Mouse (Mus musculus) heart, postnatal 0 days (tissue): ENCODE measurements around the gene Tmbim6. TPM values are rescaled to one million over a fixed set of nuclear protein-coding genes. Genes with fewer than 3 reads are reported as not detected.

Source experiments
- ATAC-seq: fragments of 200-750 bp; cut with Nextera tagmentation; 2 replicates; pipeline ENCODE4 v1.8.0; 2017; ENCODE audit warnings: low read depth, moderate number of reproducible peaks, moderate library complexity; ENCODE audit not compliant: insufficient read depth
- DNase-seq: peaks from one replicate; pipeline ENCODE4 v3.0.0-alpha.2; 2016; ENCODE audit warnings: low spot score
- H3K27ac ChIP-seq: fragments of 300-500 bp; sonication (generic); 2 replicates; pipeline ENCODE4 v1.5.1; 2014; ENCODE audit warnings: low read depth, mild to moderate bottlenecking
- H3K27me3 ChIP-seq: fragments of 300-500 bp; sonication (generic); 2 replicates; pipeline ENCODE4 v1.6.1; 2014; ENCODE audit warnings: low read length, mixed read lengths; ENCODE audit not compliant: control insufficient read depth, insufficient read depth
- H3K36me3 ChIP-seq: fragments of 300-500 bp; sonication (generic); replicated peaks from 2 replicates; pipeline ENCODE4 v1.6.1; 2014; ENCODE audit warnings: low read length, mixed read lengths; ENCODE audit not compliant: control insufficient read depth, insufficient read depth
- H3K4me1 ChIP-seq: fragments of 300-500 bp; sonication (generic); 2 replicates; pipeline ENCODE4 v1.6.1; 2014; ENCODE audit warnings: antibody characterized with exemption; ENCODE audit not compliant: control insufficient read depth, insufficient read depth
- H3K4me2 ChIP-seq: fragments of 300-500 bp; sonication (generic); 2 replicates; pipeline ENCODE4 v1.6.1; 2014; ENCODE audit warnings: low read depth, mild to moderate bottlenecking, low read length, moderate library complexity
- H3K4me3 ChIP-seq: fragments of 300-500 bp; sonication (generic); 2 replicates; pipeline ENCODE4 v1.5.1; 2014; ENCODE audit warnings: low read depth, low read length
- H3K9ac ChIP-seq: fragments of 300-500 bp; sonication (generic); replicated peaks from 2 replicates; pipeline ENCODE4 v1.6.1; 2014; ENCODE audit warnings: low read depth, low read length, mixed read lengths
- H3K9me3 ChIP-seq: fragments of 300-500 bp; sonication (generic); replicated peaks from 2 replicates; pipeline ENCODE4 v1.6.1; 2016; ENCODE audit warnings: low read length; ENCODE audit not compliant: control insufficient read depth
- CTCF ChIP-seq: IDR thresholded peaks from 2 replicates; pipeline ENCODE4 v1.5.1; 2016; ENCODE audit warnings: antibody characterized with exemption, control low read depth, low read depth
- EP300 ChIP-seq: IDR thresholded peaks from 2 replicates; pipeline ENCODE4 v1.6.1; 2016; ENCODE audit warnings: antibody characterized with exemption, low read depth
- WGBS: fragments of 180-500 bp; shearing (Covaris S2); extraction: QIAGEN DNeasy Blood & Tissue Kit; methylation state at CpG from one replicate; pipeline ENCODE4 v1.1.7; 2014; 5-methylcytosine and 5-hydroxymethylcytosine counted together
- polyA plus RNA-seq: library from polyadenylated mRNA; unstranded; fragments of >200 nt; fragmentation: Nextera tagmentation; extraction: Ambion mirVana; gene quantifications from 2 replicates; pipeline ENCODE4 v1.2.1, GENCODE M21; 2015
- total RNA-seq: library from RNA; depleted of rRNA; stranded (reverse); fragments of >200 nt; gene quantifications from 2 replicates; pipeline ENCODE4 v1.2.3, GENCODE M21; 2014; ENCODE audit warnings: low replicate concordance; rRNA removed

Gene Tmbim6
- total and polyA plus RNA-seq, 2 experiments from 2014 or later = 188 to 190 TPM

GRCm38 (mm10) chr15:99454585-99455279 lies 62.0 kb downstream of the Tmbim6 start:
- H3K4me3 ChIP-seq = no peak overlapping the region
- no peaks in the 10 kb centered on the region; the same call in 1 of the 2 replicates for H3K36me3 ChIP-seq
- H3K27me3 ChIP-seq = no peaks in the 10 kb centered on the region
- DNase-seq (no peak), ATAC-seq (no peak)
- H3K4me2 ChIP-seq = no peak overlapping the region
- 79% methylated on average over 7 of the region's 7 CpGs for WGBS
- TF ChIP-seq CTCF (no peak), EP300 (no peak)
- no peak overlapping the region for H3K27ac ChIP-seq
- H3K9ac ChIP-seq = no peak overlapping the region
- H3K4me1 ChIP-seq = peaks cover 26% of the 10 kb centered on the region
- H3K9me3 ChIP-seq = no peaks in the 10 kb centered on the region

GRCm38 (mm10) chr15:99455415-99455814 lies 62.7 kb downstream of the Tmbim6 start:
- 82% methylated on average over 3 of the region's 3 CpGs for WGBS
- no peaks in the 10 kb centered on the region for H3K9me3 ChIP-seq
- H3K9ac ChIP-seq = no peak overlapping the region
- TF ChIP-seq EP300 = no peak
- no peak for TF ChIP-seq CTCF
- 0 out of 2 replicates have a peak overlapping the region, but pooled peaks have one; percentile 79 for H3K27ac ChIP-seq
- no peak overlapping the region for H3K4me2 ChIP-seq
- H3K4me3 ChIP-seq = no peak overlapping the region
- ATAC-seq = no peak
- H3K36me3 ChIP-seq = no peaks in the 10 kb centered on the region; the same call in 1 of the 2 replicates
- H3K27me3 ChIP-seq = no peaks in the 10 kb centered on the region
- DNase-seq = no peak
- peaks cover 19% of the 10 kb centered on the region for H3K4me1 ChIP-seq

- Histone ChIP-seq H3K27ac (peak overlapping the region; percentile 79), H3K27me3 (no peaks in the 10 kb centered on the region), H3K9ac (peak overlapping the region; percentile 69), H3K4me2 (peak overlapping the region; percentile 90), H3K4me3 (peak overlapping the region; percentile 70), H3K9me3 (no peaks in the 10 kb centered on the region), H3K36me3 (no peaks in the 10 kb centered on the region; the same call in 1 of the 2 replicates), H3K4me1 (peaks cover 11% of the 10 kb centered on the region)
- TF ChIP-seq EP300 = no peak
- TF ChIP-seq CTCF = no peak
- ATAC-seq (no peak), DNase-seq (no peak)
- WGBS = 16% methylated on average over 7 of the region's 7 CpGs
Measured at GRCm38 (mm10) chr15:99456338-99456962, 63.8 kb downstream of the Tmbim6 start.

GRCm38 (mm10) chr15:99456963-99457605 lies 64.4 kb downstream of the Tmbim6 start:
- Histone ChIP-seq H3K9me3 (no peaks in the 10 kb centered on the region), H3K4me3 (peak overlapping the region; percentile 70), H3K4me2 (peak overlapping the region; percentile 90), H3K27me3 (no peaks in the 10 kb centered on the region), H3K27ac (peak overlapping the region; percentile 79), H3K4me1 (peaks cover 7% of the 10 kb centered on the region; the same call in 1 of the 2 replicates), H3K36me3 (no peaks in the 10 kb centered on the region; the same call in 1 of the 2 replicates), H3K9ac (peak overlapping the region; percentile 69)
- ATAC-seq = peak; percentile 61
- WGBS = 0% methylated on average over 39 of the region's 43 CpGs
- peak; percentile 69 for DNase-seq
- no peak for TF ChIP-seq CTCF
- TF ChIP-seq EP300 = no peak

GRCm38 (mm10) chr15:99457606-99458401 lies 65.1 kb downstream of the Tmbim6 start, which contains the start of gene Nckap5l:
Gene Nckap5l (minus strand): TSS chr15:99457748.
- H3K9me3 ChIP-seq = no peaks in the 10 kb centered on the region
- peak; percentile 95 for DNase-seq
- TF ChIP-seq CTCF (no peak), EP300 (0 out of 2 replicates have a peak, but pooled peaks have one; percentile 21)
- H3K27me3 ChIP-seq = no peaks in the 10 kb centered on the region
- H3K9ac ChIP-seq = peak within 1 kb of the TSS; percentile 69
- H3K36me3 ChIP-seq = no peaks in the 10 kb centered on the region
- peak within 1 kb of the TSS; percentile 70 for H3K4me3 ChIP-seq
- peaks cover 7% of the 10 kb centered on the region; the same call in 1 of the 2 replicates for H3K4me1 ChIP-seq
- ATAC-seq = peak; percentile 97
- peak within 1 kb of the TSS; percentile 79 for H3K27ac ChIP-seq
- H3K4me2 ChIP-seq = peak within 1 kb of the TSS; percentile 90
- under 1% methylated on average over 42 of the region's 45 CpGs for WGBS

Other genes starting within 250 kb of the Tmbim6 start
- 0.19 and 2.0 TPM in 2 replicates for gene Kcnh3, start 168.0 kb upstream of the Tmbim6 start, total RNA-seq
- gene Kcnh3, start 168.0 kb upstream of the Tmbim6 start, polyA plus RNA-seq = 0.07 and 0.08 TPM in 2 replicates
- gene Mcrs1, start 140.9 kb upstream of the Tmbim6 start, total RNA-seq = 211 and 235 TPM in 2 replicates
- 128 and 141 TPM in 2 replicates for gene Mcrs1, start 140.9 kb upstream of the Tmbim6 start, polyA plus RNA-seq
- 25.4 and 26.9 TPM in 2 replicates for gene Prpf40b, start 97.8 kb upstream of the Tmbim6 start, total RNA-seq
- gene Prpf40b, start 97.8 kb upstream of the Tmbim6 start, polyA plus RNA-seq = 27.4 and 29.3 TPM in 2 replicates
- not detected in 2 replicates for gene Fam186b, start 97.0 kb upstream of the Tmbim6 start, total RNA-seq
- gene Fam186b, start 97.0 kb upstream of the Tmbim6 start, polyA plus RNA-seq = 0.07 and 0.22 TPM in 2 replicates
- 18.2 and 21.6 TPM in 2 replicates for gene Fmnl3, start 22.4 kb upstream of the Tmbim6 start, total RNA-seq
- 10.1 and 12.1 TPM in 2 replicates for gene Fmnl3, start 22.4 kb upstream of the Tmbim6 start, polyA plus RNA-seq
- 7.5 and 35.0 TPM in 2 replicates for gene Nckap5l, start 64.9 kb downstream of the Tmbim6 start, total RNA-seq
- 3.7 and 5.0 TPM in 2 replicates for gene Nckap5l, start 64.9 kb downstream of the Tmbim6 start, polyA plus RNA-seq
- gene Bcdin3d, start 81.8 kb downstream of the Tmbim6 start, total RNA-seq = 3.5 and 11.0 TPM in 2 replicates
- gene Bcdin3d, start 81.8 kb downstream of the Tmbim6 start, polyA plus RNA-seq = 12.5 and 13.1 TPM in 2 replicates
- not detected in 2 replicates for gene Faim2, start 135.3 kb downstream of the Tmbim6 start, total RNA-seq
- 0.11 TPM in 1 of 2 replicates, not detected in the other for gene Faim2, start 135.3 kb downstream of the Tmbim6 start, polyA plus RNA-seq
- gene Aqp2, start 186.2 kb downstream of the Tmbim6 start, total RNA-seq = not detected in 2 replicates
- gene Aqp2, start 186.2 kb downstream of the Tmbim6 start, polyA plus RNA-seq = not detected in 2 replicates
- not detected in 2 replicates for gene Aqp5, start 197.9 kb downstream of the Tmbim6 start, total RNA-seq
- gene Aqp5, start 197.9 kb downstream of the Tmbim6 start, polyA plus RNA-seq = 0.25 and 0.40 TPM in 2 replicates
- not detected in 2 replicates for gene Aqp6, start 208.5 kb downstream of the Tmbim6 start, total RNA-seq
- gene Aqp6, start 208.5 kb downstream of the Tmbim6 start, polyA plus RNA-seq = not detected in 2 replicates